Mouse (Mus musculus): Measurements from ENCODE around the gene Bdh1.
"Not testable (repeated sequence)": the region's sequence is repeated elsewhere in the genome, so short reads cannot be mapped to it uniquely, and the experiment has no call there.

Bdh1 gene

DNA sequence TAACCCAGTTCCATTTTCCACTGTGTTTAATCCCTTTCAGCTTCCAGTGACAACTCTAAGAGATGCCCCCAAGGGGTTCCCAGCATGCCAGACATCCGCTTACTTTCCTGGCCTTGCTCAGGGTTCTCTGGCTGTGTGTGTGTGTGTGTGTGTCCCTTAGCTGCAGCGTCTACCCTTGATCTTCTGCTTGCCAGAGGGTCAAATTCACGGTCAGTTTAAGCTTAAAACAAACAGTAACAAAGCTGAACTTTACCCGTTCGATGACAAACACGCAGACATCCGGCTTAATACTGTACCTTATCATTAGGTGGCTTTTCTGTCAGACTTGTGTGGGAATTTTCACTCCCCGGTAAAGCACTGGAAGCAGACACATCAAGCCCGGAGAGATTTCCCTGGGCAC is at the start of gene Bdh1:
TSS of gene Bdh1 (plus strand) at position 281 of the 400 bp plus-strand sequence.
- DNase-seq: no peak

DNA sequence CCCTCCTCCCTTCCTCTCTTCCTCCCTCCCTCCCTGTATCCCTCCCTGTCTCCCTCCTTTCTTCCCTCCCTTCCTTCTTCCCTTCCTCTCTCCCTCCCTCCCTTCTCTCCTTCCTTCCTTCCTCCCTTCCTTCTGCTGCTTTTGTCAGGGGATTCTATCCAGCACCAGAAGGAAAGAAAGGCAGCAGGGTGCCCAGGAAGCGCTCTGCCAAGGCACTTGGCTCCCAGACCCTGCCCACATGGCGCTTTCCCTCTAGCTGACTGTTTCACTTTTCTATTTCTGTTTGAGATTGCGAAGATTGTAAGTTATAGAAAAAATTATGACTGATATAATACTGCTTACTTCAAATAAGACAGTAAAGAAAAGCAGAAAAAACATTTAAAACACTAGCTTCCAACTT is 49.8 kb upstream of the Bdh1 start:
- DNase-seq: not testable (repeated sequence)

DNA sequence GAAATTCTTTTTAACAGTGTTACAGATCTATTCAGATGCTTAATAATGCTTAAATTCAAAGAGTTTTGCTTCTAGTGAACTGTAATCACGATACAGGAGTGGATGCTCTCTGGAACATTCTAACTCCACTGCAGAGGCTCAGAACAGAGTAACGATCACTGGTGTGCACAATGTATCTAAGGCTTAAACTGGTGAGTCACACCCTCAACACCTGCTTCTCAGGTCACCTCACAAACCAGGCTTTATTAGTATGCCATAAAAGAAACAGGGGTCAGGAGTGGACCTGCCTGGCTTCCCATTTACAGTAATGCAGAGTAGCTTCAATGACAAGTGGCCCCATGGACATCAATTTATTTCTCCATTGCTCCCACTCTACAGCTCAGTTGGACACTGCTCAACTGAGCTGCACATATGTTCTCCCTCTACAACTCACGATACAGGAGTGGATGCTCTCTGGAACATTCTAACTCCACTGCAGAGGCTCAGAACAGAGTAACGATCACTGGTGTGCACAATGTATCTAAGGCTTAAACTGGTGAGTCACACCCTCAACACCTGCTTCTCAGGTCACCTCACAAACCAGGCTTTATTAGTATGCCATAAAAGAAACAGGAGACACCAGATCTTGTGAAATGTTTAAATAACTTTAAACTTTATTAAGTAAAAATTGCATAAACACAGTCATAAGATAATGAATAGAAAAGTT is 46.0 kb upstream of the Bdh1 start:
- not testable (repeated sequence) for DNase-seq

DNA sequence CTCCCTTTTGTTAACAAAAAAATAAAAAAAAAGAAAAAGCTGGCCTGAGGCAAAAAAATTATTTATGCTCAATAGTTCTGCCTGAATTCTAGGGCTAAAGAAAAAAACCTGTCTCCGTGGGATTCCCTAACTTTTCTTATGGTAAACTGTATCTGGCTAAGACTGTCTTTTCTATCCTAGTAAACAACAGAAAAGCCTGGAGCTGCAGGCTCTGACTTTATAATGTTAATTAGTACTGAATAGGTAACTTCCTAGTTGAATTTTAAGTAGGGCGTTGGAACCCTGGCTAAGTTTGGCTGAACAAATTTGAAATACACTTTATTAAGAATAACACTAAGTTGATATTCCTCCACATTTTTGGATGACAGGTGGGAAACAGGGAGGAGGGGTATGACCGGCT is 33.8 kb upstream of the Bdh1 start:
- DNase-seq: not testable (repeated sequence)

DNA sequence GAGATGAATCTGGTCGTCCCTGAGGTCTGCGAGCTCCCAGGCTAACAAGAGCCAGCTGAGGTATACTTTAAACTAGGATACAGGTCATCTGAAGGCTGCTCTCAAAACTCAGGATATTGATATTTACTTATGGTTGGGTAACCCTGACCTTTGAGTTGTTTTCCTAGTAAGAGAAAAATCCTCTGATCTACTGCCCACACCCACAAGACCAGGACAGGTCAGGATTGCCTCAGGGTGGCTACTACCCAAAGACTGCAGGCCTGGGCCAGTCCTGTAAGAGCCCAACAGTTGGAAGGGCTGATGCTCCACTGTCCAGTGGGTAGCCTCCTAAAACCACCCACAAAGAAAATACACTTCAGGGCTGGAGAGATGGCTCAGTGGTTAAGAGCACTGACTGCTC is 22.8 kb upstream of the Bdh1 start:
- no peak for DNase-seq

DNA sequence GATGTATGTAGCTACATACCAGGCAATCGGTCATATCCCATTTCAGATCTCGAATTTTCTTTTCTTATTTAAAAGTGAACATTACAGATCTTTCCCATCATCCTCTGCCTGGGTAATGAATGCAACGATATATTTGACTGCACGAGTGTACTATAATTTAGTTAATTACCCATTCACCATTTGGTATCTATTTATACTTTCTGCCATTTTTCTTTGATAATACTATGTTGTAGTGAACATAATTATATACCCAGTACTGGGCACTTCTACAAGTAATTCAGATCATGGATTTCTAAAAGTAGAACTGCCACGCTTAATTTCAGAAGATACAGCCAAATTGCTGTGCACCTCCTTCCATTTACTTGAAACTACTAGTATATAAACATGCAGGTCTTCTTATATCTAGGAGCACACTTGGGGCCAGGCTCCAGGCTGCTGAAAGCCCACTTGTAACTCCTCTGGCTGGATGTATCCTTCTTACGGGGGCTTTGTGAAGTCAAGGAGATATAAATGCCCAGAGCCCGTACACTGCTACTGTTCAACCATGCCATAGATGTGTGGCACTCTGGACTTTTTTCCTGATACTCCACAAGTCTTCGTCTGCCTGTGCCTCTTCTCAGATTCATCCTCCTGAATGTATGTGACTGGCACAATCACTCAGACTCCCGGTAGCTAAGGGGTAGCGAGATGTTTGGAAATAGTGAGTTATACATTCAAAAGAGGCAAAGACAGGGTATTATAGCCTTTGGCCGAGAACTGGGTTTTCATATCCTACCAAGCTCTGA is 21.0 kb upstream of the Bdh1 start:
- DNase-seq: no peak

DNA sequence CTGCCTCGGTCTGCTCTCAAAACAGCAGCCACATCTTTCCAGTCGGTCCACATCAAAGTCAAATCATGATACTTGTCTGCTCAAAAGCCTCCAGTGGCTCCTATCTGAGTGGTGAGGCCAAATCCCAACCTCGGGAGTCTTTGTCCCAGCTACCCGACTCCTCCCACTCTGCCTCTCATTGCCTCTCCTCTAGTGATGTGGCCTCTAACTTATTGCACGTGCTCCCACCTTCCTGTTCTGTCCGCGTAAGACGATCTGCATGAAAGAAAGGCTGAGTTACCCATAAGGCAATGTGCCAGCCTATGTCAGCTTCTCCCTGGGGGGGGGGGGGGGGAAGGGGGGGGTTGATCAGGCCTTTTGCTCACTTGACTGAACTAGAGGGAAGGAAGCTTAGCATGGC is 20.0 kb upstream of the Bdh1 start:
- no peak for DNase-seq

DNA sequence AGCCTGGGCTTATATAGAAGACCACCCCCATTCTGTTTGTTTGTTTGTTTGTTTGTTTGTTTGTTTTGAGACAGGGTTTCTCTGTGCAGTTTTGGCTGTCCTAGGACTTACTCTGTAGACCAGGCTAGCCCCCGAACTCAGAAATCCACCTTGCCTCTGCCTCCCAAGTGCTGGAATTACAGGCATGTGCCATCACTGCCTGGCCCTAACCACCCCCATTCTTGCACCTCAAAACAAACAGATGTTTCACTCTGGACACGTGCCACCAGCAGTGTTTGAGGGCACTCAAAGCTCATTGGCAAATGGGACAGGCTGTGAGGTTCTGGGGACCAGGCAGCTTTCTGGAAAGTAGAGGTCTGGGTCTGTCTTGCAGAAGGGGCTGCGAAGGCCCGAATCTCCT is 18.1 kb upstream of the Bdh1 start:
- DNase-seq: no peak

DNA sequence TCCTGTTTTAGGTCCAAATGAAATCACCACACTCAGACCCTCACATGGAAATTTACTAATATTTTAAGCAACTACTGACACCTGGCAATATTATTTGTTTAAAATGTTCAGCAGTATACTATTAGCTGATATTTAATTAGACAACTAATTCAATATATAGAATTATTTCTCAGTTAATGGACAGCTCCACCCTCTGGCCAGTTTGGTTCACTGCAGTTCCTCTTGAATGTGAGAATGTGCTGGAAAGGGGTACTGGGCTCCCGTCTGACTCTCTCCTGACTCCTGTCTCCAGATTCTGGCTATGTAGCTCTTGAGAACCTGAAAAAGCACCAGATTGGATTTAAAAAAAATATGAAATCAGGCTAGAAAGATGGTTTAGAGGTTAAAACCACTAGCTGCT is 17.0 kb upstream of the Bdh1 start:
- DNase-seq: no peak

DNA sequence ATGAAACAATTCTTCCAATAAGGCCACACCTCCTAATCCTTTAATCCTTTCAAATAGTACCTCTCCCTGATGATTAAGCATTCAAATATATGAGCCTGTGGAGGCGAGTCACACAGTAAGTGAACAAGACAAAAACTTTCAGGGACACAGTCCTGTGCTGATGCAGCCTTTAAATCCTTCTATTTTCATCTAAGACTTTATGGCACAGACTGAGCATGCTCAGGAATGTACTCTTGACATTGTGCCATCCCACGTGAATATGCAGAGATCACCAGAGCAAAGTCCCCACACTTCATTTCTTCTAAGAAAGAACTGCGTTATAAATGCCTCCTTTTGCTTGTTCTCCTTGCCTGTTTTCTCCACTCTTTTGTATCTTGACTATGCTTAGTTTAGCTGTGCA is 14.2 kb upstream of the Bdh1 start:
- no peak for DNase-seq

DNA sequence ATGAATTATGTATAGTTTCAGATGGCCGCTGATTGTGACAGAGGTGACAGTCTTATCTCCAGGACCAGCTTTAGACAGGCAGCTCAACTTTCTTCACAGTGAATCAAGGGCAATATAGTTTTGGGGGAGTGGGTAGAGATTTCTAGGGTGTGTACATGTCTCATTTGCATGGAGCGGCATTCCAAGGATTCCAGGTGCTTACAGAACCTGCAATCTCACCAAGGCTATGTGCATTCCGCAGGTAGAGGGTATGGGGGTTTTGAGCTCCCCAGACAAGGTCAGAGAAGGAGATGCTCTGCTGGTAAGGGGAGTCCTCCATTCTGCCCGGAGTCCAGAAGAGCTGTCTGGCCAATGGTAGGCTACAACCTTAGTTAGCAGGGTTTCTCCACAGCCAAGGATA is 11.1 kb upstream of the Bdh1 start:
- DNase-seq: no peak

DNA sequence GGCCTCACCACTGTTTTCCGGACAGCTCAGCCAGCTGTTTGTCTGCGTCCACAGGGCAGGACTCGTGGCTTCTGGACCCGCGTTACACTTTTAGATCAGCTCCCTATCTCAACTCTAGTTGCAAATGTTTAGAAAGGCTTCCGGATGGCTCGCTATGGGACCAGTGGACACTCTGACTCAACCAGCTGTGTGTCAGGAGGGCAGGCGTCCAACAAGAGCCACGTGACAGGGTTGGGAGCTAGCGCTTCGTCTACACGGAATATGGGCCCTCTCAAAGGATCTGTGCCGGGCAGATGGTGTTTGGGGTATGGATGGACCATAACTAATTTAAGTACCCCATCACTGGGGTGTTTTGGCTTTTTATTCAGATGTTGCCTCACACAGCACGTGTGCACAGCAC is 9.8 kb upstream of the Bdh1 start:
- no peak for DNase-seq

DNA sequence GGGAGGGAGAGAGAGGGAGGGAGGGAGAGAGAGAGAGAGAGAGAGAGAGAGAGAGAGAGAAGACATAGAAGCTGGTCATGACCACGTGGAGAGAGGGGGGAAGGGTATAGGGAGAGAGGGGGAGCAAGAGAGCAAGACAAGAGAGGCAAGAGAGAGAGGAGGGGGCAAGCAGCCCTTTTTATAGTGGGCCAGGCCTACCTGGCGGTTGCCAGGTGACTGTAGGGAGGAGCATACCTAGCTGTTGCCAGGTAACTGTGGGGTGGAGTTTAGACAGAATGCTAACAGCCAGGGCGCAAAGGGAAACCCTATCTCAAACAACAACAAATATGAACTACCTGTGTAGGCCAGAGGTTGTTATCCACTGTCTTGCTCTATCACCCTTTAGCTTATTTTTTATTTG is 8.3 kb upstream of the Bdh1 start:
- no peak for DNase-seq

DNA sequence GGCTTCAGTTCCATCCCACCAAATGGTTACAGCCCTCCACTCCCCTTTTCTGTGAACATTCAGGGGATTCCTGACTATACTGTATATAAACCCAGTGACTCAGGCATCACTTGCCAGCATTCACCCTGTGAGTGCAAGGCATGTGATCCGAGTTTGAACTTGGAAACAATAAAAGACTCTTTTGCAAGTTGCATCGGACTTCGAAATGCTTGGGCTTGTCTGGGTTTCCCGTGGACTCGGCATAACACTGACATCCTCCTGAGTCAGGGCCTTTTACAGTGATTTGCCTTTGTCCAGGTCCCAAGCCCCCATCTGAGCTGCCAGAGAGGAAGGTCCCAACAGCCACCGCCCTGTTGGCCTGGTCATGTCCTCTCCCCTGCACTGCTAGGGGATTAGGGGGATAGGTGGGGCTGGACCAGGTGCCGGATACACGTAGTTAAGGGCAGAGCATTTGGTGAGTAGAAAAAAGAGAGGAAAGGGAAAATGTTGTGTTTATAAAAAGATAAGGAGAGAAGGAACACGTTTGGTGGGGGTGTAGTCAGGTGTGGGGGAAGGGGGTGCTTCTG is 6.1 kb upstream of the Bdh1 start:
- no peak for DNase-seq

DNA sequence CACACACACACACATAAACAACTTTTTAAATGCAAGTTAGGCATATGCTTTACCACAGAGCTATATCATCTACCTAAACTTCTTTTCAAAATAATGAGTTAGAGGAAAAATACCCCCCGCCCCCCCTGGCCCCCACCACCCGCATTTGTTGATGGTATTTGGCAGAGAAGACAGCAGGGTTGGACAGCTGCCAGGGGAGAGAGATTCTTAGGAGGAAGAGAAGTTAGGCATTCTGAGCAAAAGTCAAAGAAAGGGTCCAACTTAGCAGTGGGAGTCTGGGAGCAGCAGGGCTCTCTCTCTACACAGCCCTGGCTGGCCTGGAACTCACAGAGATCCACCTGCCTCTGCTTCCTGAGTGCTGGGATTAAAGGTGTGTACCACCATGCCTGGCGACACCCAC is 3.4 kb upstream of the Bdh1 start:
- DNase-seq: no peak

DNA sequence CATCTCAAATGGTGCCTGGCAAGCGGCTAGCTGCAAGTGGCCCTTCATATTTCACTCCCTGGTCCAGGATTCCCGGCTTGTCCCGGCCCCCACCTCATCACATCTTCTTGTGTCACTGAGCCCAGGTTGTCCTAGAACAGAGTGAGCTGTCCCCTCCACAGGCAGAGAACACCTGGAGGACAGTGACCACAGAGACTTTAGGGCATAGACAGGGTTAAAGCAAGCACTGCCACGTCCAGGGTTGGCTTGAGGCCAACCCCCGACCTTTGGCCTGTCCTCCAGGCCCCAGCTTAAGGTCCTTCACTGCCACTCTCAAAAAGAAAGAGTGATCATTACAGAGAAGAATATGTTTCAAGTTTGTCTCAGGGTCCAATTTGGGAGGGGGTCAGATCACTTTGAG is 2.6 kb upstream of the Bdh1 start:
- DNase-seq: no peak

DNA sequence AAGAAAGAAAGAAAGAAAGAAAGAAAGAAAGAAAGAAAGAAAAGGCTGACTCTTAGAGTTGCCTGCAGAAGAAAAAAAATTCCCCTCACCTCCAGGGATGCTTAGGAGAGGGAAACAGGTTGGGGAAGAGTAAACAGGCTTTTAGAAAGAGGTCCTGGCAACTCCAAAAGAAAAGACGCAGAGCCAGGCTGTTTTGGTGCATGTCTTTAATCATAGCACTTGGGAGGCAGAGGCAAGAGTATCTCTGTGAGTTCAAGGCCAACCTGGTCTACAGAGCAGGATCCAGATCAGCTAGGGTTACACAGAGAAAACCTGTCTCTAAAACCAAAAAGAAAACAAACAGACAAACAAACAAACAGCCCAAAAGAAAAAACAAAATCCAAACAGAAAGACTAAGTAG is 642 bp downstream of the Bdh1 start:
- DNase-seq: no peak

DNA sequence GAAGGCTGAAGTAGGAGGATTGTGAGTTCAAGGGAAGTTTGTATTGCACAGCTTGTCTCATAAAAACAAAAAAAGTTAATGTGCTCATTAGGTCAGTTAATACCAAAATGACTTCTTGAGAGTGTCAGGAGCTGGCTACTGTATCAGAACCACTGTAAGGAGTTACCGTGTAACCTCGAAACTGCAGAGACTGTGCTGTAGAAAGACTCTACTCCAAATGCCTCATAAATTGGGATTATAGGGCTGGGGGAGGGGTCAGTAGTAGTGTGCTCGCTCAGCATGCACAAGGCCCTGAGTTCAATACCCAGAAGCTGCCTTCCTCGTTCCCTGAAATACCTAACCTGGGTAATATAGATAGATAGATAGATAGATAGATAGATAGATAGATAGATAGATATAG is 1.3 kb downstream of the Bdh1 start:
- no peak for DNase-seq

DNA sequence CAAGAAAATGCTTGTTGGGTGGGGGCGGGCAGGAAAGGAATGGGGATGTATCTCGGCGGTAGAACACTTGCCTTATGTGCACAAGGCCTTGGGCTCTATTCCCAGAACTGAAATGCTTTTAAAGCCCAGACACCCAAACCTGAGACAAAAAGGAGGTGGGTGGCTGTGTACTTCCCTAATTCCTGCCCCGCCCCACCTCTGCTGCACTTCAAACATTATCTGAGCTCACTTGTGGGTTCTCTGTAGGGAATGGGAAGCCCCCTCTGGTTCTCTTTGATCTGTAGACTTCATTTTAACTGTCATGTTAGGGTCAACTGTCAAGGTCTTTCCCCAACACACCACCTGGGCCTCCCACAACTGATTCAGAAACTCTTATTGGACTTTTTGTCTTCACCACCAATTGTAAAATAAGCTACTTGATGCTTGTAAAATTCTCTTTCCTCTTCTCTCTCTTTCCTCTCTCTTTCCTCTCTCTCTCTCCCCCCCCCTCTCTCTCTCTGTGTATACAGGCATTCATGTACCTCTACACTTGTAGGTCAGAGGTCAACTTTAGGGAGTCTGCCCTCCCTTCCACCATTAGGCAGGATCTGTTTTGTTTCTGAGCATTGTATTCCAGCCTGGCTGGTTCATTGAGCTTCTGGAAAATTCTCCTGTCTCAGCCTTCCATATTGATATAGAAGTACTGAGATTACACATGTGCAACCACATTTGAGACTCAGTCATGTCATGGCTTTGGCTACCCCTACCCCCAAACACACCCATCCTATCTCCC is 2.5 kb downstream of the Bdh1 start:
- DNase-seq: no peak

DNA sequence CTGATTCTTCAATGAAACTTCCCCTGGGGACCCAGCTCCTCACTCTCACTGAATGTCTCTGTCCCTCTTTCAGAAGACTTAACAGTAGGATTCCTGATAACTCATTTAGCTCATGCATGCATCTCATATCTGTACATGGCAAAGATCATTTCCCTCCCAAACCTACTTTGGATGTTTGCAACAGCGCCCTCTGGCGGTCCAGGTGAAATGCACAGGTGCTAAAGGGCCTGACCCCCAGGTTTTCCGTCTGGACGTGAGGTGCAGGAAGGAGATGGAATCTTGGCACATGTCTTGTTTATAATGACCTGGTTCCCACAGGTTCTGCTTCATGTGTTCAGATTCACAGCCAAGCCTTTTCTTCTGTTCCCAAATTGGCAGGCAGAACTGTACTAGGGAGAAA is 3.4 kb downstream of the Bdh1 start:
- peak; percentile 89 for DNase-seq

DNA sequence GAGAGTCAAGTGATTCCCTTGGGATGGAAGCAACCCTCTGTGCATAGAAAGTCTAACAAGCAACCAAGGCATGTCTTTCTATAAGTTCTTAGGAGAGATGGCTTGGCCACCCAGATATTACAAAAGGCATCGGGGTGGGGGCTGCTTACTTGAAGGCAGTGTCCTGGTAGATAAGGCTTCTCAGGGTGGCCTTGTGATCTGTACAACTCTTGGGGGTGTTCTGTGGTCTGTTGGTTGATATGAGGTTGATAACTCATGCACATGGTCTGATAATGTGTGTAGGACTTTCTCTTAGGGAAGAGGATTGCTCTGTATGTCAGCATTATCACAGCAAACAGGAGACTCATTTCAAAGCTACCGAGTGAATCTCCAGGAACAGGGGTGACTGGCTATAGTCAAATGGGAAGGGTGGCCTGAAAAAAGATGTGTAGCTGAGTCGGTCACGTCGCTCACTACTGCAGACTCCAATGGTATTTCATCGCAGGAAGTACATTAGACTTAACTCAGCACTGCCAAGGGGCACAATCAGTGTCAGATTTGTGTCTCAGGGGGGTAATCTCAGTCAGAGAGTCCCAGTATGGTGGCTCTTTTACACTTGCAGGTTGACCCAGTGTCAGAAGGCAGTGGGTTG is 4.5 kb downstream of the Bdh1 start:
- DNase-seq: peak; percentile 17

DNA sequence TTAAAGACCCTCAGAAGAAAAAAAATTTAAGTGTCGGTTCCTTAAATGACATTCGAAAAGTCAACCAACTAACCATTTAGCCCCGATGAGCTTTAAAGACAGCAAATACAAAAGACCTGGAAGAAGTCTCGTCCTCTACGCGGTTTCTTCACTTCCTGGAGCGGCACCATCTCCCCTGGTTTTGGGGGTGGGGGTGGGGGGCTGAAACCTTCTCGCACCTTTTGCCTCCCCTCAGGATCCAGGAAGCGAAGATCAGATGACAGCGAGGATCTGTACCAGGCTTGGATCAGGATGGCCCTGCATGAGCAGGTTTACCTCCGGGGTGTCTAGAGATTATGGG is 6.2 kb downstream of the Bdh1 start:
- no peak for DNase-seq

Data from cerebellum, adult 8-10 months (tissue).